Mouse (Mus musculus) left cerebral cortex, postnatal 25 days (tissue): ENCODE results near the gene R3hdm2. TPM values are rescaled to one million over a fixed set of nuclear protein-coding genes. Genes with fewer than 3 reads are reported as not detected.

ENCODE experiments used
- DNase-seq, 2 experiments: peaks; one replicate each; pipeline ENCODE4 v3.0.0; 2022; ENCODE audit warnings: low spot score in 2 of 2, mixed read lengths in 1 of 2
- intact Hi-C: fragments of 180-260 bp; cut with DNase I; formaldehyde crosslinking; loops from one replicate; pipeline ENCODE4 v1.15.1; 2025
- total RNA-seq, 2 experiments: library from RNA; stranded (reverse); gene quantifications; 2 replicates each; pipeline ENCODE4 v1.2.3; 2021

The R3hdm2 gene
- total RNA-seq, 2 experiments from 2014 or later = 316 to 372 TPM

- intact Hi-C loops = no loop called here
- DNase-seq = no peak
These were observed 146.6 kb downstream of the R3hdm2 start for GRCm38 (mm10) chr10:127526681-127527080.

DNA sequence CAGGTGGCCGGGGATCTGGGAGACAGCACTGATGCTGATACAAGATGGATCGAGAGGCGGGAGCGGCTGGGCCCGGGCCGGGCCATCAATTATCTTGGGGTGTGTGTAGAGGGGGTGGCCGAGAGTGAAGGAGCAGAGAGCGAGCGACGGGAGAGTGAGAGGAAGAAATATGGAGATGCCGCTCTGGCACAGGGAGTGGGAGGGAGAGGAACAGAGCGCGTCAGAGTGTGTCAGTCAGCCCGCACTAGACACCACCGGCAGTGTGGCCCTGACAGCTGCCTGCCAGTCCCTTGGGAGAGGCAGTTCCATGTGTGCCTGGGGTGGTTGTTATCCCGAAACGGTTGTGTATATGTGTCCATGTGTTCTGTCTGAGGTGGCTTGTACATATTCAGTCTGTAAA is 147.4 kb downstream of the R3hdm2 start:
- intact Hi-C loops = no loop called here
- peak in 1 of 2 experiments; percentile 29 for DNase-seq

DNA sequence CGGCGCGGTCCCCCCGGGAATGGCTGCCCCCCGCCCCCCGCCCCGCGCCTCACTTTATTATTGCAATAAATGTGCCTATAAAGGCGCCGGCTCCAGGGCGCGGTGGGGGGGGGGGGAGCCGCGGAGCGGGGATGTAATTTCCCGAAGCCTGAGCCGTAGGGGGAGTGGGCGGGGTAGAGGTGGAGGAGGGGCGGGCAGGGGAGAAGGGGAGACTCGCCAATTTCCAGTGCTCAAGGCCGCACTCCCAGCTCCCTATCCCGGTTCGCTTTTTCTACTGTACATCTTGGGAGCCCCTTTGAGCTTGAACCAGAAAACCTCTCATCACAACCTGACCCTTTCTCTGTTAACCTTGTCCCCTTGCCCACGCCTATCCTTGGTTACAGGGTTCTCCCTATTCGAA is 150.8 kb downstream of the R3hdm2 start:
- DNase-seq = no peak
- intact Hi-C loops = no loop called here

- intact Hi-C loops = no loop called here
- DNase-seq = no peak
These were observed 151.4 kb downstream of the R3hdm2 start for GRCm38 (mm10) chr10:127531548-127531947.

DNA sequence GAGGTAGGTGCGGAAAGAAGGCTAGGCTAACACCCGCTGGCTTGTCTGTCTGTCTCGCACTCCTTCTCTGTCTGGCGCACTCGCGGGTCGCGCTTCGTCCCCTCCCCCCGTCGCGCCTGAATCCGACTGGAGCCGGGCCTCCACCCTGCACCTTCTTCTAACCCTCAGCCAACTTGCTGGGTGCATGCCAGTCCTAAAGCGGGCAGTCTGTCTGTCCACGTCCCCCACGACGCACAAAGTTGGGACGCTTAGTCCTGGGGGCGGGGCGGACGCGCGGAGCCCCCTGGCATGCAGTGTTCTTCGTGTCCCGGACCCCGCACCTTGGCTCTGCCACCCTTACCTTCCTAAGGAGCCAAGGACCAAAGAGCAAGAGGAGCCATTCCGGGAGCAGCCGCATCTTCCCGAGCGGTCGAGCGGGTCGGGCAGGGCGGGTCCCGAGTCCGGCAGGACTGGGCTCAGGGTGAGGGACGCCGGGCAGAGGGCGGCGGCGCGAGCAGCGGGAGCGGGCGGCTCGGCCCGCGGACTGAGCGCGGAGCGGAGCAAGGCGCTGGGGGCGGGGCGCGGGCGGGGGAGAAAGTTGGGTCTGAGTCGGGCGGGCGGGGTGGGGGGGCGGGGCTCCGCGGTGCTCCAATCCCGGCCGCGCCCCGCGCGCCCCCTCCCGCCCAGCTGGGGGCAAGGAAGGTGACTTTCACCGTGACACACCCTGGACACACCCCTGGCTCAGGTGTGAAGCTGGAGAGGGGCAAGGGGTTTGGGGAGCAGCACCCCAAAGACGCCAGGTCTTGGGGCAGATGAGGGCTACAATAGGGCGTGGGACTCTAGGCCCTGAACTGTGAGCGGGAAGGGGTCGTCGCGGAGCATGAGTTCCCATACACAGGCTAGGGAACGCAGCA is 154.2 kb downstream of the R3hdm2 start, which contains the start of gene Nxph4:
Nxph4 (minus strand) TSS at position 524 of the 893 bp plus-strand sequence.
- intact Hi-C loops = no loop called here
- DNase-seq = no peak

- intact Hi-C loops = no loop called here
- DNase-seq = no peak
These were observed 154.8 kb downstream of the R3hdm2 start for GRCm38 (mm10) chr10:127534929-127535384.

GRCm38 (mm10) chr10:127536586-127537314 is 156.6 kb downstream of the R3hdm2 start:
- intact Hi-C loops = loop anchor here (1.0 to 2.0 kb wide), 2 partner anchors 23 to 198 kb away; no protein-coding TSS in a partner anchor
- DNase-seq = peak; percentile 47 to 53

GRCm38 (mm10) chr10:127537854-127538583 is 157.9 kb downstream of the R3hdm2 start:
- peak; percentile 81 to 89 for DNase-seq
- intact Hi-C loops = loop anchor here (1.0 to 2.0 kb wide), 2 partner anchors 29 to 199 kb away; no protein-coding TSS in a partner anchor

DNA sequence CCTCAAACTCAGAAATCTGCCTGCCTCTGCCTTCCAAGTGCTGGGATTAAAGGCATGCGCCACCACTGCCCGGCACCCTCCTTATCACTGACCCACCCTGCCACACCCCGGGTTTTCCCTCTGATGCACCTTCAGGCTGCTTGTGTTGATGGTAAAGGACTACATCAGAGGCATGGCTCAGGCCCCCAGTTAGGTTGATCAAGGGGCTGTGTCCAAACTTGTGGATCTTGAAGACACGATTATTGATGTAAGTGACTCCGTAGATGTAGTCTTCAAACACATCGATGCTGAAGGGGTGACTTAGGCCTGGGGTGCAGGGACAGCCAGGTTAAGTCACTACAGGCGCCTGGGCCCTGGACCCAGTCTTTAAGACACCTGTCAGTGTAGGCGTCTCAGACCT is 161.4 kb downstream of the R3hdm2 start:
- no peak for DNase-seq
- intact Hi-C loops = no loop called here

- peak in 1 of 2 experiments; percentile 41 for DNase-seq
- intact Hi-C loops = no loop called here
These were observed 162.0 kb downstream of the R3hdm2 start for GRCm38 (mm10) chr10:127542084-127542483.

GRCm38 (mm10) chr10:127542720-127543119 is 162.6 kb downstream of the R3hdm2 start:
- DNase-seq = no peak
- intact Hi-C loops = no loop called here

DNA sequence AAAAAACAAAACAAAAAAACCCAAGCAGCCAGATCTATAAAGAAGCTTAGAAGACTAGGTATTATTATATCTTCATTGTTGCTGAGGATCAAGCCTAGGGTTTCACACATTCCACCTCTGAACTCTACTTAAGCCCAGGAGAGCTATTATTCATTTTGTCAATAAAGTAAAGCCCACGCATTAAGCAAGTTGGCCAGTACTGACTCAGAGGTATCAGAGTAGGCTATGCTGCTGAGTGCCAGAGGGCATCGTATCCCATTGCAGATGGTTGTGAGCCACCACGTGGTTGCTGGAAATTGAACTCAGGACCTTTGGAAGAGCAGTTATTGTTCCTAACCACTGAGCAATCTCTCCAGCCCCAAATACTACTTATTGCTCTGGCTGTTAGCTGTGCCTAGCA is 163.8 kb downstream of the R3hdm2 start:
- no peak for DNase-seq
- intact Hi-C loops = no loop called here

- DNase-seq = no peak
- intact Hi-C loops = no loop called here
These were observed 164.2 kb downstream of the R3hdm2 start for GRCm38 (mm10) chr10:127544375-127544774.

DNA sequence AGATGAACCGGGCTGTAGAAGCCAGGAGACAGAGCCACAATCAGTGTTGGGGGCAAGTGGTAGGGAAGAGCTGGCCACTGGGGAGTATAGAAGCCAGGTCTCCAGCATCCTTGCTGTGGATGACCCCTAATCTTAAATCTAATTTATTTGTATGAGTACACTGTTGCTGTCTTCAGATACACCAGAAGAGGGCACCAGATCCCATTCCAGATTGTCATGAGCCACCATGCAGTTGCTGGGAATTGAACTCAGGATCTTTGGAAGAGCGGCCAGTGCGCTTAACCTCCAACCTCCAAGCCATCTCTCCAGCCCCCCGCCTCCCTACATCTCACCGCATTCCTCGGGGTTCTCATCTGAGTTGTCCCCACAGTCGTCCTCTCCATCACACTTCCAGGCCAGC is 166.4 kb downstream of the R3hdm2 start:
- intact Hi-C loops = no loop called here
- no peak for DNase-seq

DNA sequence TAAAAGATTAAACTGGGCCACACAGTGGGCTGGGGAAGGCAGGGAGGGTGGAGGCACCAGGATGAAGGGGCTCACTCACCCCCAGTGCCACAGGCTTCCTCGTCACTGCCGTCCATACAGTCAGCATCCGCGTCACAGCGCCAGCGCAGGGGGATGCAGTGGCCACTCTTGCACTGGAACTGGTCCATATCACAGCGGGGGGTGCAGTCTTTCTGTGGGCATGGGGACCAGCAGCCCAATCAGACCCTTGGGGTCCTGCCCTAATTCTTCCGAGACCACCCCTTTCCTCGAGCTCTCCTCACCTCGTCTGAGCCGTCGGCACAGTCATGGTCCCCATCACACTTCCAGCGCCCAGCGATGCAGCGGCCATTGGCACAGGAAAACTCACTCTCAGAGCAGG is 168.1 kb downstream of the R3hdm2 start:
- intact Hi-C loops = no loop called here
- DNase-seq = no peak

Other genes with a start within 250 kb of the R3hdm2 start
- gene B4galnt1, start 215.1 kb upstream of the R3hdm2 start, total RNA-seq = 100 to 1,000 TPM; 111 to 116 TPM
- gene Slc26a10, start 199.7 kb upstream of the R3hdm2 start, total RNA-seq = 1 to 10 TPM; 2.4 to 4.1 TPM
- gene Arhgef25, start 190.2 kb upstream of the R3hdm2 start, total RNA-seq = 100 to 1,000 TPM; 142 to 156 TPM
- gene Dtx3, start 184.6 kb upstream of the R3hdm2 start, total RNA-seq = 100 to 1,000 TPM; 210 TPM
- 10 to 100 TPM; 95.2 to 95.6 TPM for gene Pip4k2c, start 168.7 kb upstream of the R3hdm2 start, total RNA-seq
- 100 to 1,000 TPM; 934 to 952 TPM for gene Kif5a, start 117.0 kb upstream of the R3hdm2 start, total RNA-seq
- 100 to 1,000 TPM; 262 to 278 TPM for gene Dctn2, start 114.0 kb upstream of the R3hdm2 start, total RNA-seq
- gene Mbd6, start 91.3 kb upstream of the R3hdm2 start, total RNA-seq = 10 to 100 TPM; 32.2 to 38.9 TPM
- gene Mars, start 68.5 kb upstream of the R3hdm2 start, total RNA-seq = 10 to 100 TPM; 56.0 to 57.1 TPM
- gene Arhgap9, start 58.4 kb upstream of the R3hdm2 start, total RNA-seq = 1 to 10 TPM in 1 of 2 experiments, under 1 TPM in 1; 0.99 to 1.1 TPM
- 1 to 10 TPM; 2.2 to 2.3 TPM for gene Gli1, start 38.4 kb upstream of the R3hdm2 start, total RNA-seq
- gene Inhbe, start 25.9 kb upstream of the R3hdm2 start, total RNA-seq = under 1 TPM; 0.11 to 0.18 TPM
- gene Inhbc, start 9.9 kb upstream of the R3hdm2 start, total RNA-seq = not detected
- 1 to 10 TPM; 4.3 to 5.6 TPM for gene Stac3, start 121.4 kb downstream of the R3hdm2 start, total RNA-seq
- gene Ndufa4l2, start 134.6 kb downstream of the R3hdm2 start, total RNA-seq = 1 to 10 TPM; 2.9 to 6.7 TPM
- 10 to 100 TPM; 25.7 to 29.9 TPM for gene Shmt2, start 142.1 kb downstream of the R3hdm2 start, total RNA-seq
- 1 to 10 TPM; 5.5 to 6.9 TPM for gene Nxph4, start 154.2 kb downstream of the R3hdm2 start, total RNA-seq
- gene Lrp1, start 240.8 kb downstream of the R3hdm2 start, total RNA-seq = 100 to 1,000 TPM; 277 to 285 TPM